In the genomic region with DNA sequence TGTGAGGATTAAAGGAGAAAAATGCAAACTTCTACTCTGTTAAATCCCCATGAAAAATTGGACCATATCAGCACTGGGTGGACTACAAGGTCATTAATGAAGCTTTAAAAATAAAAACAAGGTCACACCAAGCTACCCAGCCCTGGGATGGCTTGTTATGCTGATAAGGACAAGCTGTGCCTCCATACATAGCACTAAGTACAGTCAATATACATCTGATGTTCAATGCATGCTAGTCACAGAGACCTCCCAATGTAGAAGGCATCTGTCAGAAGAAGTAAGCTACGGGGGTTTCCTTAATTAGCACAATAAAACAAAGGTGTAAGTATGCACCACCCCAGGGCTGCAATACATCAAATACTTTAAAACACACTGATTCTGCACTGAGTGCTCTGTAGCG, we compare ENCODE assay signal across 21 mouse cellular contexts.
"Had no signal": no experiment of that assay in that cellular context is flagged by ENCODE, and none has a peak within 500 bp of the region (broad histone marks: within the 10 kb centered on the region; RNA-seq: fewer than 3 reads in every experiment).

No protein-coding gene starts in this region.

- DNase-seq: liver, postnatal 0 days; lung, adult 2 months; lung, postnatal 14 days; lung, postnatal 36 days; retina, postnatal 1 day; right cerebral cortex, adult 18-20 months; right cerebral cortex, postnatal 25 days; right cerebral cortex, postnatal 4 days; spleen, adult 18-20 months; thymus, adult 18-20 months; thymus, postnatal 14 days; thymus, postnatal 36 days had no signal

- ATAC-seq: liver, postnatal 0 days; lung, postnatal 0 days; midbrain, embryonic 16.5 days had no signal

- H3K4me3 ChIP-seq: lung, embryonic 15.5 days; megakaryocyte, embryonic 14.5 days; midbrain, embryonic 10.5 days; midbrain, embryonic 12.5 days; myocyte; neural tube, embryonic 13.5 days; neural tube, embryonic 15.5 days had no signal

- H3K4me1 ChIP-seq: lung, embryonic 15.5 days; midbrain, embryonic 10.5 days; neural tube, embryonic 15.5 days had no signal

- H3K36me3 ChIP-seq: lung, embryonic 15.5 days; midbrain, embryonic 12.5 days; neural tube, embryonic 13.5 days; neural tube, embryonic 15.5 days had no signal

- H3K27ac ChIP-seq: lung, embryonic 15.5 days; midbrain, embryonic 10.5 days; midbrain, embryonic 12.5 days; neural tube, embryonic 13.5 days; neural tube, embryonic 15.5 days had no signal

- H3K27me3 ChIP-seq: lung, embryonic 15.5 days; megakaryocyte, embryonic 14.5 days; midbrain, embryonic 12.5 days; neural tube, embryonic 13.5 days; neural tube, embryonic 15.5 days had no signal
